Mouse (Mus musculus): Measurements from ENCODE around the gene Ciz1.

- no peak for TF ChIP-seq CTCF (IDR thresholded peaks at IDR 0.05; ENCODE audit: borderline replicate concordance, insufficient read depth, low read length)
- no peak for TF ChIP-seq POLR2A (IDR thresholded peaks at IDR 0.05; ENCODE audit: low read depth, low read length)
Measured at GRCm38 (mm10) chr2:32428262-32428722, 76.2 kb downstream of the Ciz1 start.

All from embryonic fibroblast, embryonic 13.5 days (primary cell).